Mouse (Mus musculus) hindbrain, embryonic 12.5 days (tissue): ENCODE results near the gene Cenpp. TPM values are rescaled to one million over a fixed set of nuclear protein-coding genes. Genes with fewer than 3 reads are reported as not detected.

Experiments
- ATAC-seq: fragments of 200-750 bp; cut with Nextera tagmentation; 2 replicates; pipeline ENCODE4 v1.8.0; 2017; ENCODE audit warnings: moderate TSS enrichment; ENCODE audit not compliant: low FRiP score
- H3K27ac ChIP-seq: fragments of 300-500 bp; sonication (generic); 2 replicates; pipeline ENCODE4 v1.5.1; 2016; ENCODE audit warnings: mild to moderate bottlenecking
- H3K27me3 ChIP-seq: fragments of 300-500 bp; sonication (generic); 2 replicates; pipeline ENCODE4 v1.6.1; 2016; ENCODE audit warnings: mild to moderate bottlenecking
- H3K36me3 ChIP-seq: fragments of 300-500 bp; sonication (generic); 2 replicates; pipeline ENCODE4 v1.6.1; 2016; ENCODE audit warnings: mild to moderate bottlenecking
- H3K4me1 ChIP-seq: fragments of 300-500 bp; sonication (generic); 2 replicates; pipeline ENCODE4 v1.6.1; 2016
- H3K4me2 ChIP-seq: fragments of 300-500 bp; sonication (generic); replicated peaks from 2 replicates; pipeline ENCODE4 v1.6.1; 2016; ENCODE audit warnings: mild to moderate bottlenecking
- H3K4me3 ChIP-seq: fragments of 300-500 bp; sonication (generic); 2 replicates; pipeline ENCODE4 v1.5.1; 2016; ENCODE audit warnings: mild to moderate bottlenecking
- H3K9ac ChIP-seq: fragments of 300-500 bp; sonication (generic); 2 replicates; pipeline ENCODE4 v1.6.1; 2016; ENCODE audit warnings: mild to moderate bottlenecking, moderate library complexity
- H3K9me3 ChIP-seq: fragments of 300-500 bp; sonication (generic); replicated peaks from 2 replicates; pipeline ENCODE4 v1.6.1; 2016; ENCODE audit warnings: mild to moderate bottlenecking
- WGBS: fragments of 180-500 bp; shearing (Covaris S2); methylation state at CpG from one replicate; pipeline ENCODE4 v1.1.7; 2016; 5-methylcytosine and 5-hydroxymethylcytosine counted together
- polyA plus RNA-seq: library from polyadenylated mRNA; unstranded; fragments of >200 nt; fragmentation: Nextera tagmentation; extraction: Ambion mirVana; gene quantifications from 2 replicates; pipeline ENCODE4 v1.2.1, GENCODE M21; 2016

The Cenpp gene
- polyA plus RNA-seq, 1 experiment from 2014 or later: 20.6 TPM

GRCm38 (mm10) chr13:49547563-49548150 is 104.9 kb downstream of the Cenpp start:
- Histone ChIP-seq H3K4me2 (no peak overlapping the region), H3K4me3 (no peak overlapping the region), H3K4me1 (no peaks in the 10 kb centered on the region), H3K9ac (no peak overlapping the region), H3K36me3 (no peaks in the 10 kb centered on the region), H3K9me3 (no peaks in the 10 kb centered on the region), H3K27me3 (no peaks in the 10 kb centered on the region), H3K27ac (no peak overlapping the region)
- ATAC-seq: no peak
- WGBS: 86% methylated on average over 1 of the region's 1 CpGs

- ATAC-seq: no peak
- H3K4me2 ChIP-seq: no peak overlapping the region
- H3K4me3 ChIP-seq: no peak overlapping the region
- H3K9ac ChIP-seq: no peak overlapping the region
- H3K36me3 ChIP-seq: no peaks in the 10 kb centered on the region
- H3K27me3 ChIP-seq: no peaks in the 10 kb centered on the region
- no peak overlapping the region for H3K27ac ChIP-seq
- 86% methylated on average over 1 of the region's 1 CpGs for WGBS
- H3K4me1 ChIP-seq: no peaks in the 10 kb centered on the region
- no peaks in the 10 kb centered on the region for H3K9me3 ChIP-seq
These were observed 106.1 kb downstream of the Cenpp start for GRCm38 (mm10) chr13:49546517-49546916.

- H3K4me2 ChIP-seq: no peak overlapping the region
- 66% methylated on average over 3 of the region's 3 CpGs for WGBS
These were observed 106.9 kb downstream of the Cenpp start for GRCm38 (mm10) chr13:49545646-49546045.

GRCm38 (mm10) chr13:49544279-49544678 is 108.3 kb downstream of the Cenpp start, which contains the start of gene Aspn:
Aspn (plus strand) TSS chr13:49544443.
- Histone ChIP-seq H3K4me3 (no peak within 1 kb of the TSS), H3K4me2 (no peak within 1 kb of the TSS), H3K27ac (no peak within 1 kb of the TSS), H3K27me3 (no peaks in the 10 kb centered on the region), H3K9me3 (no peaks in the 10 kb centered on the region), H3K4me1 (no peaks in the 10 kb centered on the region), H3K36me3 (no peaks in the 10 kb centered on the region), H3K9ac (no peak within 1 kb of the TSS)
- 80% methylated on average over 3 of the region's 3 CpGs for WGBS
- no peak for ATAC-seq

More at GRCm38 (mm10) chr13:49545646-49546045, 106.9 kb downstream of the Cenpp start:
- no peak for ATAC-seq
- H3K27ac ChIP-seq: no peak overlapping the region
- H3K9ac ChIP-seq: no peak overlapping the region
- no peaks in the 10 kb centered on the region for H3K27me3 ChIP-seq
- no peaks in the 10 kb centered on the region for H3K9me3 ChIP-seq
- H3K36me3 ChIP-seq: no peaks in the 10 kb centered on the region
- no peak overlapping the region for H3K4me3 ChIP-seq
- H3K4me1 ChIP-seq: no peaks in the 10 kb centered on the region

GRCm38 (mm10) chr13:49538693-49539092 is 113.9 kb downstream of the Cenpp start:
- Histone ChIP-seq H3K27me3 (no peaks in the 10 kb centered on the region), H3K9me3 (no peaks in the 10 kb centered on the region), H3K36me3 (no peaks in the 10 kb centered on the region), H3K4me3 (no peak overlapping the region), H3K9ac (no peak overlapping the region), H3K4me1 (no peaks in the 10 kb centered on the region), H3K4me2 (no peak overlapping the region), H3K27ac (no peak overlapping the region)
- ATAC-seq: no peak
- WGBS: 94% methylated on average over 1 of the region's 1 CpGs

GRCm38 (mm10) chr13:49536946-49537345 is 115.6 kb downstream of the Cenpp start:
- 94% methylated on average over 1 of the region's 1 CpGs for WGBS
- no peaks in the 10 kb centered on the region for H3K36me3 ChIP-seq
- no peak for ATAC-seq
- no peaks in the 10 kb centered on the region for H3K9me3 ChIP-seq
- no peak overlapping the region for H3K4me2 ChIP-seq
- no peak overlapping the region for H3K4me3 ChIP-seq
- H3K4me1 ChIP-seq: no peaks in the 10 kb centered on the region
- no peak overlapping the region for H3K9ac ChIP-seq
- no peaks in the 10 kb centered on the region for H3K27me3 ChIP-seq
- H3K27ac ChIP-seq: no peak overlapping the region

- H3K27me3 ChIP-seq: no peaks in the 10 kb centered on the region
- H3K27ac ChIP-seq: no peak overlapping the region
- WGBS: 92% methylated on average over 4 of the region's 4 CpGs
- H3K9ac ChIP-seq: no peak overlapping the region
- no peaks in the 10 kb centered on the region for H3K36me3 ChIP-seq
- no peaks in the 10 kb centered on the region for H3K9me3 ChIP-seq
- no peak for ATAC-seq
- H3K4me2 ChIP-seq: no peak overlapping the region
- no peak overlapping the region for H3K4me3 ChIP-seq
- H3K4me1 ChIP-seq: no peaks in the 10 kb centered on the region
These were observed 121.9 kb downstream of the Cenpp start for GRCm38 (mm10) chr13:49530636-49531035.

GRCm38 (mm10) chr13:49526235-49526634 is 126.3 kb downstream of the Cenpp start:
- ATAC-seq: no peak
- Histone ChIP-seq H3K4me3 (no peak overlapping the region), H3K27ac (no peak overlapping the region), H3K4me1 (no peaks in the 10 kb centered on the region), H3K9ac (no peak overlapping the region), H3K9me3 (no peaks in the 10 kb centered on the region), H3K4me2 (no peak overlapping the region), H3K36me3 (no peaks in the 10 kb centered on the region), H3K27me3 (no peaks in the 10 kb centered on the region)
- 80% methylated on average over 2 of the region's 2 CpGs for WGBS

GRCm38 (mm10) chr13:49518761-49519160 is 133.8 kb downstream of the Cenpp start:
- H3K9me3 ChIP-seq: no peaks in the 10 kb centered on the region
- no peak overlapping the region for H3K4me3 ChIP-seq
- H3K36me3 ChIP-seq: no peaks in the 10 kb centered on the region
- H3K27me3 ChIP-seq: no peaks in the 10 kb centered on the region
- no peak overlapping the region for H3K9ac ChIP-seq
- no peaks in the 10 kb centered on the region for H3K4me1 ChIP-seq
- H3K27ac ChIP-seq: no peak overlapping the region
- 38% methylated on average over 2 of the region's 2 CpGs for WGBS
- H3K4me2 ChIP-seq: no peak overlapping the region
- no peak for ATAC-seq

- no peaks in the 10 kb centered on the region for H3K9me3 ChIP-seq
- H3K27ac ChIP-seq: no peak overlapping the region
- no peaks in the 10 kb centered on the region for H3K27me3 ChIP-seq
- H3K36me3 ChIP-seq: no peaks in the 10 kb centered on the region
- no peak overlapping the region for H3K4me3 ChIP-seq
- no peaks in the 10 kb centered on the region for H3K4me1 ChIP-seq
- 78% methylated on average over 3 of the region's 3 CpGs for WGBS
- no peak for ATAC-seq
- H3K4me2 ChIP-seq: no peak overlapping the region
- no peak overlapping the region for H3K9ac ChIP-seq
These were observed 145.4 kb downstream of the Cenpp start for GRCm38 (mm10) chr13:49507176-49507575.

GRCm38 (mm10) chr13:49505776-49506175 is 146.8 kb downstream of the Cenpp start:
- no peaks in the 10 kb centered on the region for H3K4me1 ChIP-seq
- no peak overlapping the region for H3K27ac ChIP-seq
- H3K4me3 ChIP-seq: no peak overlapping the region
- no peaks in the 10 kb centered on the region for H3K27me3 ChIP-seq
- 88% methylated on average over 4 of the region's 4 CpGs for WGBS
- no peak overlapping the region for H3K4me2 ChIP-seq
- no peaks in the 10 kb centered on the region for H3K36me3 ChIP-seq
- no peaks in the 10 kb centered on the region for H3K9me3 ChIP-seq
- no peak for ATAC-seq
- H3K9ac ChIP-seq: no peak overlapping the region

GRCm38 (mm10) chr13:49504510-49504909 is 148.1 kb downstream of the Cenpp start, which contains the start of gene Ecm2:
Ecm2 (plus strand) TSS chr13:49504810.
- 46% methylated on average over 4 of the region's 4 CpGs for WGBS
- no peak for ATAC-seq
- Histone ChIP-seq H3K4me2 (no peak within 1 kb of the TSS), H3K9me3 (no peaks in the 10 kb centered on the region), H3K4me3 (no peak within 1 kb of the TSS), H3K9ac (no peak within 1 kb of the TSS), H3K27me3 (no peaks in the 10 kb centered on the region), H3K36me3 (no peaks in the 10 kb centered on the region), H3K27ac (no peak within 1 kb of the TSS), H3K4me1 (no peaks in the 10 kb centered on the region)
